Mouse (Mus musculus): Measurements from ENCODE around the gene Ltbp2.

- TF ChIP-seq CTCF (conservative IDR thresholded peaks at IDR 0.05; ENCODE audit: insufficient read depth, insufficient read length, low read depth, low read length) (no peak), POLR2A (IDR thresholded peaks at IDR 0.05; ENCODE audit: low read depth, low read length) (no peak)
Observed at GRCm38 (mm10) chr12:84812004-84812403, 64.3 kb downstream of the Ltbp2 start.
